ENCODE assay signal across 11 mouse cellular contexts in the genomic region with DNA sequence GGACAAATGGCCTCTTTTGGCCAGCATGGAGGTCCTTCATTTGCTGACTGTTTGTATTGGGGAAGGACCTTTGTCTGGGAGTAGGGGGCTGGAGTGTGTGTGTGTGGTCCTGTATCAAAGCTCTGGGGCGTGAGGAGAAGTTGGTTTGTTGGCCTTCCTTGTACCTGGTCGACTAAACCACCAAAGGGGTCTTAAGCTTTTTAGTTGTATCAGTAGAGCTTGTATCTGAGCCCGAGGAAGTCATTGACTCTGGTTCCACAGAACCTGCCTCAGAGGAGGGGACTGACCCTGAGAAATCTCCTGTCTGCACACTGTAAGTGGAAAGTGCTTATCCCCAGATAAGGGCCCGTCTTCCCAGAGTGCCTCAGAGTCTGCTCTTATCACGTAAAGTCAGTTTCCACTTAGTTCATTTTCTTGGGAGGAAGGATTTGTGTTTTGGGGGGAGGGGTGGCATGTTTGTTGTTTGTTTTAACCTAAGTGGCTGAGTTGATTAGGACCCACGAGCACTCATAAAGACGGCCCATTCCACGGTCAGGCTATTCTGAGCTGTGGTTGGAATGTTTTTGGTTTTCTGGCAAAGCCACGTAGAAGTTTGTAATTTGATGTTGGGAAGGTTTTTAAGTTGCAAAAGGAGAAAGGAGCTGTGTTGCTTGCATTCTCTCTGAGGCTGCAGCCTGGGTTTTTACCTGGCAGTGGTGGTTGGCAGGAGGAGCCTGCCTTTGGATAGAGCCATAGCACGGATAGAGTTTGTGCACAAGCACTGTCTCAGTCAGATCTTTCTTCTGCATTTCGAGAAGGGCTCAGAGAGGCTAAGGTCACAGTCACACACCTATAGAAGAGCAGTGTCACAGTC. TPM values are rescaled to one million over a fixed set of nuclear protein-coding genes. Genes with fewer than 3 reads are reported as not detected.
DNase-seq lines count a peak whose midpoint lies in the region; ATAC-seq and TF ChIP-seq lines count a peak whose summit lies in the region.
"Had no signal": no experiment of that assay in that cellular context is flagged by ENCODE, and none has a peak within 500 bp of the region (broad histone marks: within the 10 kb centered on the region; RNA-seq: fewer than 3 reads in every experiment).

No protein-coding gene starts in this region.

- no peak overlapping the region for H3ac ChIP-seq in myocyte (ENCODE audit: control insufficient read depth, insufficient read length)

- H3K27ac ChIP-seq in heart, embryonic 13.5 days (replicated peaks) = peak overlapping the region; percentile 64
- peak overlapping the region; percentile 13; the same call in 1 of the 2 replicates for H3K27ac ChIP-seq in intestine, embryonic 16.5 days (ENCODE audit: low read length)
- no peak overlapping the region for H3K27ac ChIP-seq in forebrain, embryonic 13.5 days
- H3K27ac ChIP-seq: hindbrain, embryonic 14.5 days had no signal

- H3K27me3 ChIP-seq in heart, embryonic 13.5 days (replicated peaks) = no peaks in the 10 kb centered on the region
- no peaks in the 10 kb centered on the region for H3K27me3 ChIP-seq in intestine, embryonic 16.5 days (replicated peaks; ENCODE audit: control insufficient read depth, insufficient read depth, low read length)
- H3K27me3 ChIP-seq in myocyte (ENCODE audit: control insufficient read depth, insufficient read depth, insufficient read length) = no peaks in the 10 kb centered on the region
- H3K27me3 ChIP-seq in forebrain, embryonic 13.5 days = no peaks in the 10 kb centered on the region

- no peaks in the 10 kb centered on the region for H3K36me3 ChIP-seq in heart, embryonic 13.5 days
- no peaks in the 10 kb centered on the region for H3K36me3 ChIP-seq in intestine, embryonic 16.5 days (ENCODE audit: control insufficient read depth, insufficient read depth, low read length)
- no peaks in the 10 kb centered on the region for H3K36me3 ChIP-seq in myocyte (ENCODE audit: control insufficient read depth, insufficient read depth)
- H3K36me3 ChIP-seq in forebrain, embryonic 13.5 days (ENCODE audit: poor library complexity, severe bottlenecking) = no peaks in the 10 kb centered on the region

- intact Hi-C loops in heart, postnatal 10 days (cut with DNase I) = no loop called here

- DNase-seq in heart, postnatal 10 days = no peak
- DNase-seq in c-Kit-negative CD71-positive TER-119-positive erythroid progenitor cells, embryonic 14.5 days (ENCODE audit: low read depth, low spot score) = peak; percentile 82
- no peak for DNase-seq in kidney, adult 9 months
- DNase-seq in urinary bladder, postnatal 10 days (ENCODE audit: low spot score) = no peak
- DNase-seq: cerebellum, adult 2 months; layer of hippocampus, adult 9-11 months had no signal

- H3K4me1 ChIP-seq in heart, embryonic 13.5 days = peaks cover 41% of the 10 kb centered on the region
- peaks cover 11% of the 10 kb centered on the region for H3K4me1 ChIP-seq in intestine, embryonic 16.5 days (ENCODE audit: control insufficient read depth, insufficient read depth, low read length)
- H3K4me1 ChIP-seq in forebrain, embryonic 13.5 days = peaks cover 6% of the 10 kb centered on the region; the same call in 1 of the 2 replicates

- H3K9me3 ChIP-seq in heart, embryonic 13.5 days = no peaks in the 10 kb centered on the region
- H3K9me3 ChIP-seq in intestine, embryonic 16.5 days (ENCODE audit: control insufficient read depth, low read length) = no peaks in the 10 kb centered on the region
- H3K9me3 ChIP-seq in forebrain, embryonic 13.5 days (replicated peaks) = no peaks in the 10 kb centered on the region

- WGBS in heart, embryonic 13.5 days = 12% methylated on average over 11 of the region's 11 CpGs
- 50% methylated on average over 11 of the region's 11 CpGs for WGBS in intestine, embryonic 16.5 days
- WGBS in forebrain, embryonic 13.5 days = 73% methylated on average over 11 of the region's 11 CpGs

- H3K79me2 ChIP-seq in myocyte (ENCODE audit: control insufficient read depth, insufficient read depth) = peaks cover 54% of the 10 kb centered on the region

- H3K4me3 ChIP-seq in heart, embryonic 13.5 days = no peak overlapping the region
- H3K4me3 ChIP-seq in intestine, embryonic 16.5 days (ENCODE audit: low read length) = no peak overlapping the region
- no peak overlapping the region for H3K4me3 ChIP-seq in myocyte
- no peak overlapping the region for H3K4me3 ChIP-seq in forebrain, embryonic 13.5 days

- ATAC-seq in heart, embryonic 13.5 days (ENCODE audit: extremely low read depth, insufficient number of reproducible peaks, low FRiP score, low TSS enrichment) = 0 out of 2 replicates have a peak, but pooled peaks have one; percentile 22
- ATAC-seq in intestine, embryonic 16.5 days = peak; percentile 78
- ATAC-seq in forebrain, embryonic 13.5 days = no peak

- H3K4me2 ChIP-seq in heart, embryonic 13.5 days = peak overlapping the region; percentile 27
- H3K4me2 ChIP-seq in intestine, embryonic 16.5 days (ENCODE audit: low read depth, low read length) = no peak overlapping the region
- H3K4me2 ChIP-seq in myocyte (ENCODE audit: low read depth) = peak overlapping the region; percentile 55
- H3K4me2 ChIP-seq in forebrain, embryonic 13.5 days = no peak overlapping the region
- H3K4me2 ChIP-seq: hindbrain, embryonic 14.5 days had no signal

- H3K9ac ChIP-seq in heart, embryonic 13.5 days = peak overlapping the region; percentile 3; the same call in 1 of the 2 replicates
- no peak overlapping the region for H3K9ac ChIP-seq in intestine, embryonic 16.5 days (ENCODE audit: low read depth, low read length)
- H3K9ac ChIP-seq in forebrain, embryonic 13.5 days = no peak overlapping the region
- H3K9ac ChIP-seq: hindbrain, embryonic 14.5 days had no signal

- TF ChIP-seq POLR2A in myocyte (IDR thresholded peaks at IDR 0.05; ENCODE audit: insufficient read length, low read depth) = no peak

TF ChIP-seq in myocyte, 11 proteins besides CTCF, POLR2A, EP300 and RAD21:
- TF ChIP-seq TCF3 (IDR thresholded peaks at IDR 0.05; ENCODE audit: insufficient read length, low read depth) = no peak
- TF ChIP-seq E2F4 (IDR thresholded peaks at IDR 0.05; ENCODE audit: insufficient read depth) = no peak
- TF ChIP-seq MYOG (IDR thresholded peaks at IDR 0.05; ENCODE audit: control insufficient read depth in 1 of 3, insufficient read depth in 1 of 3, insufficient read length in 2 of 3, low read depth in 2 of 3) = no peak
- no peak for TF ChIP-seq USF1 (IDR thresholded peaks at IDR 0.05; ENCODE audit: low read depth)

RNA-seq across cellular contexts. Expression of a gene that starts 24.0 kb away (rescaled TPM):
- 4.5 and 4.6 TPM in 2 replicates for polyA plus RNA-seq in heart, embryonic 13.5 days (2015; fragmentation: Nextera tagmentation; extraction: Ambion mirVana)
- total RNA-seq in heart, postnatal 10 days (2021) = 1 to 10 TPM; 5.1 to 5.3 TPM
- polyA plus RNA-seq in intestine, embryonic 16.5 days (2015; fragmentation: Nextera tagmentation; extraction: Ambion mirVana) = 6.8 and 8.0 TPM in 2 replicates
- 51.3 TPM for polyA plus RNA-seq in myocyte (2012; fragmentation: generic; extraction: Trizol)
- 2.4 and 4.1 TPM in 2 replicates for polyA plus RNA-seq in forebrain, embryonic 13.5 days (2015; fragmentation: Nextera tagmentation; extraction: Ambion mirVana)

RNA-seq across cellular contexts. Expression of a gene that starts 55.6 kb away (rescaled TPM):
- 152 and 172 TPM in 2 replicates for polyA plus RNA-seq in heart, embryonic 13.5 days (2015; fragmentation: Nextera tagmentation; extraction: Ambion mirVana)
- 10 to 100 TPM; 84.0 to 85.4 TPM for total RNA-seq in heart, postnatal 10 days (2021)
- 203 and 219 TPM in 2 replicates for polyA plus RNA-seq in intestine, embryonic 16.5 days (2015; fragmentation: Nextera tagmentation; extraction: Ambion mirVana)
- 42.4 TPM for polyA plus RNA-seq in myocyte (2012; fragmentation: generic; extraction: Trizol)
- polyA plus RNA-seq in forebrain, embryonic 13.5 days (2015; fragmentation: Nextera tagmentation; extraction: Ambion mirVana) = 126 and 139 TPM in 2 replicates

RNA-seq across cellular contexts. Expression of a gene that starts 55.7 kb away (rescaled TPM):
- polyA plus RNA-seq in heart, embryonic 13.5 days (2015; fragmentation: Nextera tagmentation; extraction: Ambion mirVana) = 59.6 and 65.8 TPM in 2 replicates
- total RNA-seq in heart, postnatal 10 days (2021) = 10 to 100 TPM; 38.5 to 41.3 TPM
- polyA plus RNA-seq in intestine, embryonic 16.5 days (2015; fragmentation: Nextera tagmentation; extraction: Ambion mirVana) = 149 and 155 TPM in 2 replicates
- polyA plus RNA-seq in myocyte (2012; fragmentation: generic; extraction: Trizol) = 82.9 TPM
- 120 and 124 TPM in 2 replicates for polyA plus RNA-seq in forebrain, embryonic 13.5 days (2015; fragmentation: Nextera tagmentation; extraction: Ambion mirVana)

Comparison
In these comparisons a context has a peak if more than half of its experiments do, and no peak if none do; other contexts are left out.
1. H3K4me2 ChIP-seq: peak in heart, embryonic 13.5 days (single experiment) and myocyte (single experiment); none in intestine, embryonic 16.5 days (single experiment) and forebrain, embryonic 13.5 days (single experiment).